Mouse (Mus musculus): ENCODE data around the gene Hist1h2bh. TPM values are rescaled to one million over a fixed set of nuclear protein-coding genes. Genes with fewer than 3 reads are reported as not detected.

Gene Hist1h2bh
- total RNA-seq, 2 experiments from 2014 or later, result 20.3 to 172 TPM

DNA sequence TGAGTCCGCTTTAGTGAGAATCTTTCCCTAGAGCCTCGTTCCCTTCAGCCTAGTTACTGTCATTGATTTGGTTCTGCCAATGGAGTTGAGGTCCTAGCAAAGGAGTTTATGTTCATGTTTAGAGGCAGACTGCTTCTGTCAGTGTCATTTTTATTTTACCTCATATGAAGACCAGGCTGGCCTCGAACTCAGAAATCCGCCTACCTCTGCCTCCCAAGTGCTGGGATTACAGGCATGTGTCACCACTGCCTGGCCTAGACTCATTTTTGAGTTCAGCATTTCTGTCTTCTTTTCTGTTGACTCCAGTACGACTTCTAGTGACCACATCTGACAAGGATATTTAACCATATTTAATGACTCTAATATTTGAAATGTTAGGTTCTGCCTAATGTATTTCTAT, 27.9 kb downstream of the Hist1h2bh start:
- ATAC-seq (replicated peaks; ENCODE audit: poor library complexity, severe bottlenecking), result no peak

- no peak for ATAC-seq (replicated peaks; ENCODE audit: poor library complexity, severe bottlenecking)
Measured at GRCm38 (mm10) chr13:23513517-23513916, 29.7 kb downstream of the Hist1h2bh start.

DNA sequence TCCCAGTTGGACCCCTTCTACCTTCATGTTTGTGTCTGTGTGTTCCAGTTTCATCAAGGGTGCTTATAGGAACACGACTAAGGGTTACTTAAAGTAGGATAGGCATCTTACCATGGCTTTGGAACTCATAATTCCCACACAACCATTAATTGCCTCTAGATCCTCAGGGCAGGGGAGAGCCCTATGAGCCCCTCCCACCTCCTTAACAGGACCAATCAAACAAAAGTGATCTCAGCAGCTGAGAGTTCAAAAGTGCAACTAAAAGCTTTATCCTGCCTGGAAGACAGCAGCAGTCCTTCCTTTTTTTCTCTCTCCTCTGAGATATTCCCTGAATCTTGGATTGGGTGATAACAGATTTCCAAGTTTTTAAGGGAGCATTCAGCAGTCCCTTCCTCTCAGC, 33.1 kb downstream of the Hist1h2bh start:
- no peak for ATAC-seq (replicated peaks; ENCODE audit: poor library complexity, severe bottlenecking)

- ATAC-seq (replicated peaks; ENCODE audit: poor library complexity, severe bottlenecking), result no peak
Measured at GRCm38 (mm10) chr13:23506819-23507515, 36.2 kb downstream of the Hist1h2bh start.

GRCm38 (mm10) chr13:23506351-23506750, 36.8 kb downstream of the Hist1h2bh start:
- 0 out of 2 replicates have a peak, but pooled peaks have one; percentile 13 for ATAC-seq (replicated peaks; ENCODE audit: poor library complexity, severe bottlenecking)

GRCm38 (mm10) chr13:23505662-23506345, 37.4 kb downstream of the Hist1h2bh start:
- no peak for ATAC-seq (replicated peaks; ENCODE audit: poor library complexity, severe bottlenecking)

GRCm38 (mm10) chr13:23503797-23504196, 39.4 kb downstream of the Hist1h2bh start:
- ATAC-seq (replicated peaks; ENCODE audit: poor library complexity, severe bottlenecking), result peak; percentile 49

DNA sequence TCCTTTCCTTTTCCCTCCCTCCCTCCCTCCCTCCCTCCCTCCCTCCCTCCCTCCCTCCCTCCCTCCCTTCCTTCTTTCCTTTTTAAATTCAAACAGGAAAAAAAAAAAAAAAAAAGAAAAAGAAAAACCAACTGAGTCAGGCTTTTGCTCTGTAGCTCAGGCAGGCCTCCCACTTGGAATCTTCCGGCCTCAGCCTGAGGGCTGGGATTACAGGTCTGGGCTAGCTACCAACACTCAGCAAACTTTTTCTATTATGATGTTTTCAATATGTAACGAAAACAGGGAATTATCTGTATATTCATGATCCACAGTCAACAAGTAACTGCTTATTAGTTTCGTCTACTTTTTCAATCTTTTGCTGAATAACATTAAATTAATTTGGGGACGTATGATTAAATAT, 40.3 kb downstream of the Hist1h2bh start:
- ATAC-seq (replicated peaks; ENCODE audit: poor library complexity, severe bottlenecking), result no peak

DNA sequence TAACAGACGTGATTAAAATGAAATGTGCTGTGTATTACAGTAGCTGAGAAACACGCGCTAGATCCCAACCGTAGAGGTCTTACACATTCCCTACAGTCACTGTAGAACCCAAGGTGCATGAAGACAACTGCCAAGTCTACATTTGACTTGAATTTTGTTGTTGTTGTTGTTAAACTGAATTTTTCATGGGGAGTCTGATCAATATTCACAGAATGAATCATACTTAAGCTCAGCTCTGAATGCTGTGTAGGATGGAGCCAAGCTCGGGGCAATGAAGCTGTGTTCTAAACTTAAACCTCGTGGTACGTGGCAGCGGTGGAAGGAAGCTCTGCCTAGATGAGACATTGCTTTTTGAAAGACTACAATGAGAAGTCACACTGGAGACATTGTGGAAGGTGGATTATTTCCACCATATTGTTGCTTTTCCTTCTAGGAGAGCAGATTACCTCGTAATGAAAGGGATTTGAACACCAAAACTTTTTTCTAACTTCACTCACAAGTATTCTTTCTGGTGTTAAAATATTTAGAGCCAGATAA, 41.1 kb downstream of the Hist1h2bh start:
- no peak for ATAC-seq (replicated peaks; ENCODE audit: poor library complexity, severe bottlenecking)

- no peak for ATAC-seq (replicated peaks; ENCODE audit: poor library complexity, severe bottlenecking)
Measured at GRCm38 (mm10) chr13:23501511-23501910, 41.7 kb downstream of the Hist1h2bh start.

DNA sequence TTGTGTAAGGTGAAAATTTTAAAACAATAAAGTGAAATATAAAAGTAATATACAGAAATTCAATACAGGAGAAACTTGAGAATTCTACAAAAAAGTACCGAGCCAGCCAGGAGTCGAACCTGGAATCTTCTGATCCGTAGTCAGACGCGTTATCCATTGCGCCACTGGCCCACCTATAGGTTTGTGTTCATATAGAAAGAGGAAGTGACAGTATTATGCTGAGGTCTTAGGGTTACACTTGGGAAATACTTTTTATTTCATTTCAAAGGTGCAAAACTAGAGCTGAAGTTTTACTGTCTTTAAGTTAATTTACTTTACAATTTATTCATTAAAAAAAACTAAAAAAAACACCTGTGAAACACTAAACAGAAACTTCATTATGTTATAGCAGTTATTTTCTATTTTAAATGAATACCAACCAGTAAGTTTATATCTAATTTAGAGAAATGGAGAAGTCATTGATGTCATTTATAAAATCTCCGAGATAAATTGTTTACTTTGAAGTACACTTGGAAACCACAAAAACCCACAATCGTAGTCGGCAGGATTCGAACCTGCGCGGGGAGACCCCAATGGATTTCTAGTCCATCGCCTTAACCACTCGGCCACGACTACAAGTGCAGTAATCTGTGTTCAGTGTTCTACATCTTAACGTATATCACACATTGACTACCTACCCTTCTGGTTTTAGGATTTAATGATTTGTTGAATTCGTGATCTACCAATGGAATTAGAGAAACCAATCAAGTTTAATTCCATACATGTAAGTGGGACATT, 42.6 kb downstream of the Hist1h2bh start:
- ATAC-seq (replicated peaks; ENCODE audit: poor library complexity, severe bottlenecking), result peak; percentile 73

DNA sequence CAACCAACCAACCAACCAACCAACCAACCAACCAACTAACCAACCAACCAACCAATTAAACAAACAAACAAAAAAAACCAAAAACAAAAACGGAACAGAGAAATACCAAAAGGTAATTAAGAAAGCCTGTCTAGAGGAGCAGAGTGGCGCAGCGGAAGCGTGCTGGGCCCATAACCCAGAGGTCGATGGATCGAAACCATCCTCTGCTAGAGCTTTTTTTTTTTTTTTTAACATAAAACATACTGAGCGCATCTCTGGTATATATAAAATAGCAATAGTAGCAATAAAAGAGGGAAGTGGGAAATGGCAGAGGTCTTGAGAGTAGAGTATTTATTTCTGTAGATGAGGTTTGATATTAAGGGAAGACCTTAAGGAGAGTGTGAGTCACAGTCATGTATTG, 43.2 kb downstream of the Hist1h2bh start:
- no peak for ATAC-seq (replicated peaks; ENCODE audit: poor library complexity, severe bottlenecking)

DNA sequence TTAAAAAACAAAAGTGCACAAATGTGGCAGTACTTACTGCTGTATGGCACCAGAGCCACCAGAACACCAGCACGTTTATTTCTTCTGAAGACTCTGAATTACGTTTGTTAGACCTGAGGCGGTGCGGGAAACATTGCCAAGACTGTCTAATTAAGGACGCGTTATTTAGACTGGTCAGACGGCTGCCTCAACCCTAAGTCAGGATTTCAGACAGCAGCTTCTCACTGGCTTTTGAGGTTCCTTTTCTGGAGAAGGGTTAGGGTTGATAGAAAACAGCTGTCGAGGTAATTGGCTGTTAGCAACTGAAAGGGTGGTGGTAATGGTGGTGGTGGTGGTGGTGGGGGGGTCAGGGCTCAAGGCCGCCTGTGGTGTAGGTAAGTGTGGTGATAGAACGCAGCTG, 44.5 kb downstream of the Hist1h2bh start:
- ATAC-seq (replicated peaks; ENCODE audit: poor library complexity, severe bottlenecking), result no peak

- ATAC-seq (replicated peaks; ENCODE audit: poor library complexity, severe bottlenecking), result no peak
Measured at GRCm38 (mm10) chr13:23497656-23498321, 45.4 kb downstream of the Hist1h2bh start.

DNA sequence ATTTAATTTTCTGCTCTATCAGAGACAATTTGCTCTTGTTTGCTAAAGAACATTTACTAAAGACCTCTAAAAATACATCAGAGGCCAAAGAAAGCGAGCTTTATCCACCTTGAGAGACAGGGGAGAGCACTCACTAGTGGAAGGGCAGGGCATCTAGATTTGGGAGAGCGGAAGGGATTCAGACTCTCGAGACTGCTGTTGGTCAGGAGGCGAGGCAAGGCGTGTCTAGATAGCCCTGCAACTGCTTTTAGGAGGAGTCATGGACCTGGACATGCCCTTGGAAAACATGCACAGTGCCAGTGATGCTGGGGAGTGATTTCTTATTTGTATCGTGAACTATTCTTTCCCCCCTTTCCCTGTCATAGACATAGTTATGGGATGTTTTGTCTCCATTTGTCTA, 47.7 kb downstream of the Hist1h2bh start:
- no peak for ATAC-seq (replicated peaks; ENCODE audit: poor library complexity, severe bottlenecking)

- ATAC-seq (replicated peaks; ENCODE audit: poor library complexity, severe bottlenecking), result peak; percentile 3; the same call in 1 of the 2 replicates
Measured at GRCm38 (mm10) chr13:23491990-23492389, 51.2 kb downstream of the Hist1h2bh start.
